Mouse (Mus musculus): ENCODE measurements around the gene Gnl2.

Gene Gnl2

GRCm38 (mm10) chr4:125084403-125085345 is 68.3 kb downstream of the Gnl2 start, which contains the start of gene Meaf6:
Gene Meaf6, plus strand, starts transcription at chr4:125085134.
- in situ Hi-C loops (cut with MboI): no loop called here

- in situ Hi-C loops (cut with MboI): no loop called here
These were observed 69.0 kb downstream of the Gnl2 start for GRCm38 (mm10) chr4:125085346-125085841.

- in situ Hi-C loops (cut with MboI): no loop called here
These were observed 76.6 kb downstream of the Gnl2 start for GRCm38 (mm10) chr4:125093031-125093430.

- in situ Hi-C loops (cut with MboI): no loop called here
These were observed 79.7 kb downstream of the Gnl2 start for GRCm38 (mm10) chr4:125096066-125096465.

- in situ Hi-C loops (cut with MboI): no loop called here
These were observed 81.0 kb downstream of the Gnl2 start for GRCm38 (mm10) chr4:125097412-125097811.

GRCm38 (mm10) chr4:125099458-125099857 is 83.1 kb downstream of the Gnl2 start:
- in situ Hi-C loops (cut with MboI): no loop called here

GRCm38 (mm10) chr4:125101334-125101733 is 84.9 kb downstream of the Gnl2 start:
- in situ Hi-C loops (cut with MboI): no loop called here

All from mature B cell (primary cell).